Mouse (Mus musculus): Measurements from ENCODE around the gene 4930523C07Rik. TPM values are rescaled to one million over a fixed set of nuclear protein-coding genes. Genes with fewer than 3 reads are reported as not detected.

The 4930523C07Rik gene
- total RNA-seq, 2 experiments from 2014 or later: 24.0 to 26.1 TPM

GRCm38 (mm10) chr1:160100996-160101395 is 56.8 kb downstream of the 4930523C07Rik start:
- no peak for DNase-seq

- no peak for DNase-seq
Observed at GRCm38 (mm10) chr1:160105426-160105825, 61.2 kb downstream of the 4930523C07Rik start.

GRCm38 (mm10) chr1:160108604-160109003 is 64.4 kb downstream of the 4930523C07Rik start:
- no peak for DNase-seq

- no peak for DNase-seq
Observed at GRCm38 (mm10) chr1:160123957-160124356, 79.8 kb downstream of the 4930523C07Rik start.

Other genes starting within 250 kb of the 4930523C07Rik start
- under 1 TPM; 0.07 to 0.09 TPM for gene Tnn, start 109.2 kb downstream of the 4930523C07Rik start, total RNA-seq (2021)
- 10 to 100 TPM; 84.0 to 85.2 TPM for gene Mrps14, start 150.8 kb downstream of the 4930523C07Rik start, total RNA-seq (2021)
- gene Cacybp, start 168.5 kb downstream of the 4930523C07Rik start, total RNA-seq (2021): 10 to 100 TPM; 73.8 to 75.4 TPM

Data from heart, postnatal 4 days (tissue).